Mouse (Mus musculus) c-Kit-positive CD71-positive TER-119-negative erythroid progenitor cells, embryonic 14.5 days (primary cell): Measurements from ENCODE around the gene Ccdc177.
A peak's percentile ranks its signal among the peaks of the same experiment; 100 is the strongest.
"Not testable (repeated sequence)": the region's sequence is repeated elsewhere in the genome, so short reads cannot be mapped to it uniquely, and the experiment has no call there.

Source experiments
- DNase-seq: peaks from one replicate; pipeline ENCODE4 v3.0.0-alpha.2; 2013; ENCODE audit warnings: low read depth

Gene Ccdc177

GRCm38 (mm10) chr12:80760396-80760801, at the start of gene Ccdc177:
Gene Ccdc177 (minus strand): TSS chr12:80760687.
- DNase-seq: peak; percentile 69

- DNase-seq: no peak
These were observed 49.5 kb upstream of the Ccdc177 start for GRCm38 (mm10) chr12:80810005-80810404.

GRCm38 (mm10) chr12:80807451-80808085, 47.1 kb upstream of the Ccdc177 start:
- no peak for DNase-seq

GRCm38 (mm10) chr12:80804861-80805428, 44.5 kb upstream of the Ccdc177 start:
- no peak for DNase-seq

- DNase-seq: no peak
These were observed 43.4 kb upstream of the Ccdc177 start for GRCm38 (mm10) chr12:80803924-80804323.

GRCm38 (mm10) chr12:80801443-80801842, 41.0 kb upstream of the Ccdc177 start:
- no peak for DNase-seq

- no peak for DNase-seq
These were observed 39.7 kb upstream of the Ccdc177 start for GRCm38 (mm10) chr12:80800156-80800555.

GRCm38 (mm10) chr12:80798271-80798670, 37.8 kb upstream of the Ccdc177 start:
- DNase-seq: no peak

- DNase-seq: no peak
These were observed 34.7 kb upstream of the Ccdc177 start for GRCm38 (mm10) chr12:80794935-80795785.

GRCm38 (mm10) chr12:80794522-80794921, 34.0 kb upstream of the Ccdc177 start:
- DNase-seq: no peak

- DNase-seq: no peak
These were observed 33.0 kb upstream of the Ccdc177 start for GRCm38 (mm10) chr12:80793535-80793934.

GRCm38 (mm10) chr12:80792867-80793266, 32.4 kb upstream of the Ccdc177 start:
- no peak for DNase-seq

- no peak for DNase-seq
These were observed 31.3 kb upstream of the Ccdc177 start for GRCm38 (mm10) chr12:80791571-80792444.

- no peak for DNase-seq
These were observed 30.4 kb upstream of the Ccdc177 start for GRCm38 (mm10) chr12:80790700-80791570.

GRCm38 (mm10) chr12:80789849-80790694, 29.6 kb upstream of the Ccdc177 start, which contains the start of gene Susd6:
Gene Susd6 (plus strand): TSS chr12:80790510.
- DNase-seq: peak; percentile 98

GRCm38 (mm10) chr12:80789276-80789675, 28.8 kb upstream of the Ccdc177 start:
- DNase-seq: not testable (repeated sequence)

- no peak for DNase-seq
These were observed 27.7 kb upstream of the Ccdc177 start for GRCm38 (mm10) chr12:80788188-80788587.

GRCm38 (mm10) chr12:80787604-80788003, 27.1 kb upstream of the Ccdc177 start:
- no peak for DNase-seq

GRCm38 (mm10) chr12:80786591-80786990, 26.1 kb upstream of the Ccdc177 start:
- DNase-seq: no peak

GRCm38 (mm10) chr12:80785597-80785996, 25.1 kb upstream of the Ccdc177 start:
- DNase-seq: no peak
